Mouse (Mus musculus) neural tube, embryonic 14.5 days (tissue): Measurements from ENCODE around the gene Taar3. TPM values are rescaled to one million over a fixed set of nuclear protein-coding genes. Genes with fewer than 3 reads are reported as not detected.

Experiments
- ATAC-seq: fragments of 200-750 bp; cut with Nextera tagmentation; 2 replicates; pipeline ENCODE4 v1.8.0; 2017; ENCODE audit warnings: low read depth, mild to moderate bottlenecking, moderate TSS enrichment, moderate library complexity
- H3K27ac ChIP-seq: fragments of 300-500 bp; sonication (generic); 2 replicates; pipeline ENCODE4 v1.5.1; 2014; ENCODE audit warnings: low read depth, mild to moderate bottlenecking, control low read depth, low read length, moderate library complexity, mixed read lengths
- H3K27me3 ChIP-seq: fragments of 300-500 bp; sonication (generic); 2 replicates; pipeline ENCODE4 v1.6.1; 2014; ENCODE audit warnings: low read length; ENCODE audit not compliant: control insufficient read depth, insufficient read depth
- H3K36me3 ChIP-seq: fragments of 300-500 bp; sonication (generic); 2 replicates; pipeline ENCODE4 v1.6.1; 2014; ENCODE audit warnings: low read length, mixed read lengths; ENCODE audit not compliant: control insufficient read depth, insufficient read depth
- H3K4me1 ChIP-seq: fragments of 300-500 bp; sonication (generic); 2 replicates; pipeline ENCODE4 v1.6.1; 2014; ENCODE audit warnings: low read length; ENCODE audit not compliant: control insufficient read depth, insufficient read depth
- H3K4me2 ChIP-seq: fragments of 300-500 bp; sonication (generic); 2 replicates; pipeline ENCODE4 v1.6.1; 2014; ENCODE audit warnings: mild to moderate bottlenecking, low read depth, low read length, control low read depth
- H3K4me3 ChIP-seq: fragments of 300-500 bp; sonication (generic); 2 replicates; pipeline ENCODE4 v1.5.1; 2014; ENCODE audit warnings: low read depth, low read length, control low read depth, mixed read lengths
- H3K9ac ChIP-seq: fragments of 300-500 bp; sonication (generic); replicated peaks from 2 replicates; pipeline ENCODE4 v1.6.1; 2014; ENCODE audit warnings: low read depth, mild to moderate bottlenecking, control low read depth, low read length, mixed read lengths
- H3K9me3 ChIP-seq: fragments of 300-500 bp; sonication (generic); 2 replicates; pipeline ENCODE4 v1.6.1; 2016; ENCODE audit warnings: low read length; ENCODE audit not compliant: control insufficient read depth
- WGBS: fragments of 180-500 bp; shearing (Covaris S2); extraction: QIAGEN DNeasy Blood & Tissue Kit; methylation state at CpG from one replicate; pipeline ENCODE4 v1.1.7; 2014; 5-methylcytosine and 5-hydroxymethylcytosine counted together
- polyA plus RNA-seq: library from polyadenylated mRNA; unstranded; fragments of >200 nt; fragmentation: Nextera tagmentation; extraction: Ambion mirVana; gene quantifications from 2 replicates; pipeline ENCODE4 v1.2.1, GENCODE M21; 2014

The Taar3 gene
- polyA plus RNA-seq, 1 experiment from 2014 or later: not detected

DNA sequence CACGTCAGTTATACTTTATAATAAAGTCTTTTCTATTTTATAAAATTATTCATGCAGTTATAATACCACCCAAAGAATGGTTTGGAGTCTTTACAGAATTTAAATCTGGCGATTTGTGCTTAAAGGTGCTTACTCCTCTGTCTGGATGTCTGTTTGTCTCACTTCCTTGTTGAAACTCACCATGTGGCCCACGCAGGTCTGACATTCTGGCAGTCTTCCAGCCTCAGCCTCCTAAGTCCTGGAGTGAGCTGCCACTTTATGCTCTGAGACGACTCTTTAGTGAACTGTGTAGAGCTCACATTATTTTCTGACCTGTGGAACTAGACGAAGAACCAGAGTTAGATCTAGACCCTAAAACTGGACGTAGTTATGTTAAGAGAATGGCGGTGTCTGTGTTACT lies 1.3 kb upstream of the Taar3 start:
- H3K9ac ChIP-seq: no peak overlapping the region

DNA sequence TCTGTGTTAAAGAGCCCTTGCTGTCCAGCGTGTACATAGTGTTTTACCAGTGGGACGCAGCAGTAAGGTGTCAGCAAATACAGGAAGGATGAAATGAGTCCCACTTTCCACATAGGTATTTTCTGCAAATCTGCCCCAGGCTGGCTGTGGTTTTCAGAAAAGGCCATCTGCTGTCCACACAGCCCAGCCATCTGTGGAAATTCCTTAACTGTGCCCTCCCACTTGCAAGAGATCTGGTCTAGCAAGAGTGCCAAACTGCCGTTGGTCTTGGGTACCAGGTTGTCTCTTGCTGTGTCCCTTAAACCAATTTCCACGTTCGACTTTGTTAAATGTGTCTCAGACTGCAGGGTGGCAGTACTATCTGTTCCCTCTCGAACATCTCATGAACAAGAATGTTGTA lies 2.4 kb downstream of the Taar3 start:
- Histone ChIP-seq H3K36me3 (no peaks in the 10 kb centered on the region), H3K9me3 (no peaks in the 10 kb centered on the region), H3K4me2 (no peak overlapping the region), H3K4me3 (no peak overlapping the region), H3K27ac (no peak overlapping the region), H3K4me1 (no peaks in the 10 kb centered on the region), H3K9ac (no peak overlapping the region), H3K27me3 (no peaks in the 10 kb centered on the region)
- WGBS: 85% methylated on average over 6 of the region's 6 CpGs
- ATAC-seq: no peak

More for the DNA sequence above, 1.3 kb upstream of the Taar3 start:
- H3K27me3 ChIP-seq: no peaks in the 10 kb centered on the region
- no peaks in the 10 kb centered on the region for H3K9me3 ChIP-seq
- 74% methylated on average over 7 of the region's 7 CpGs for WGBS
- no peak overlapping the region for H3K4me2 ChIP-seq
- ATAC-seq: no peak
- H3K4me1 ChIP-seq: no peaks in the 10 kb centered on the region
- no peak overlapping the region for H3K27ac ChIP-seq
- H3K36me3 ChIP-seq: no peaks in the 10 kb centered on the region
- H3K4me3 ChIP-seq: no peak overlapping the region

DNA sequence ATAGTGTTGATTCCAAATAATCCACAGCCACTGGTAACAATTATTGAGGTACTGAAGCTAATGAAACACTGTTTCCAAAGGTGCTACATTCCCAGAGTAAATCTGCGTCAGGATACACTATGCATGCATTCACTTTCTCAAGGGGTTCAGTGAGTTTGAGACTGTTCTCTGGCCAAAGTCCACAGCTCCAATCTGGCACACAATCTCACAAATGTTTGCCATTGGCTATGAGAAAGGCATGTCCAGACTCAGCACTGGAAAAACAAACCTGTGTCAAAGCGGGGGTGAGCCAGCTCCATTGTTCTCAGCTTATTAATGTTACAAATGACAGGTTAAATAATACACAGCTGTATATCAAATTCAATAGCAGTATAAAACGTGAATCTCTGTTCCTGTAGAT lies 9.7 kb downstream of the Taar3 start:
- ATAC-seq: no peak
- Histone ChIP-seq H3K4me1 (no peaks in the 10 kb centered on the region), H3K9me3 (no peaks in the 10 kb centered on the region), H3K27ac (no peak overlapping the region), H3K9ac (no peak overlapping the region), H3K4me3 (no peak overlapping the region), H3K36me3 (no peaks in the 10 kb centered on the region), H3K4me2 (no peak overlapping the region), H3K27me3 (no peaks in the 10 kb centered on the region)
- WGBS: 71% methylated on average over 3 of the region's 3 CpGs

DNA sequence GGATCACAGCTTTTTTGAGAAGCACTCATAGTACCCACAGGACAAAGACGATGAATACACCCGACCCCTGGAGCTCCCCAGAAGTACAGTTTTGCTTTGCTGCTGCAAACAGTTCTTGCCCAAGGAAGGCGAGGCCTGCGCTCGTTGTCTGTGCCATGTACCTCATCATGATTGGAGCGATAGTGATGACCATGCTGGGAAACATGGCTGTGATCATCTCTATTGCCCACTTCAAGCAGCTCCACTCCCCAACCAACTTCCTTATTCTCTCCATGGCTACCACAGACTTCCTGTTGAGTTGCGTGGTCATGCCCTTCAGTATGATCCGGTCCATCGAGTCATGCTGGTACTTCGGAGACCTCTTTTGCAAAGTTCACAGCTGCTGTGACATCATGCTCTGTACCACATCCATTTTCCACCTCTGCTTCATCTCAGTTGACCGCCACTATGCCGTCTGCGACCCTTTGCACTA lies 11.1 kb downstream of the Taar3 start, which contains the start of gene Taar4:
Gene Taar4, plus strand, starts transcription at position 51 of the 472 bp plus-strand sequence.
- ATAC-seq: no peak
- no peaks in the 10 kb centered on the region for H3K27me3 ChIP-seq
- WGBS: 91% methylated on average over 13 of the region's 13 CpGs
- H3K27ac ChIP-seq: no peak within 1 kb of the TSS
- H3K9ac ChIP-seq: no peak within 1 kb of the TSS
- H3K4me2 ChIP-seq: no peak within 1 kb of the TSS
- H3K4me3 ChIP-seq: no peak within 1 kb of the TSS
- no peaks in the 10 kb centered on the region for H3K36me3 ChIP-seq
- no peaks in the 10 kb centered on the region for H3K4me1 ChIP-seq
- H3K9me3 ChIP-seq: no peaks in the 10 kb centered on the region

- no peak overlapping the region for H3K4me2 ChIP-seq
- no peaks in the 10 kb centered on the region for H3K36me3 ChIP-seq
- no peaks in the 10 kb centered on the region for H3K4me1 ChIP-seq
- no peak overlapping the region for H3K27ac ChIP-seq
- no peak for ATAC-seq
- 58% methylated on average over 3 of the region's 3 CpGs for WGBS
- no peaks in the 10 kb centered on the region for H3K27me3 ChIP-seq
- H3K9me3 ChIP-seq: no peaks in the 10 kb centered on the region
- no peak overlapping the region for H3K9ac ChIP-seq
- no peak overlapping the region for H3K4me3 ChIP-seq
Observed at GRCm38 (mm10) chr10:23963444-23963843, 14.1 kb downstream of the Taar3 start.

DNA sequence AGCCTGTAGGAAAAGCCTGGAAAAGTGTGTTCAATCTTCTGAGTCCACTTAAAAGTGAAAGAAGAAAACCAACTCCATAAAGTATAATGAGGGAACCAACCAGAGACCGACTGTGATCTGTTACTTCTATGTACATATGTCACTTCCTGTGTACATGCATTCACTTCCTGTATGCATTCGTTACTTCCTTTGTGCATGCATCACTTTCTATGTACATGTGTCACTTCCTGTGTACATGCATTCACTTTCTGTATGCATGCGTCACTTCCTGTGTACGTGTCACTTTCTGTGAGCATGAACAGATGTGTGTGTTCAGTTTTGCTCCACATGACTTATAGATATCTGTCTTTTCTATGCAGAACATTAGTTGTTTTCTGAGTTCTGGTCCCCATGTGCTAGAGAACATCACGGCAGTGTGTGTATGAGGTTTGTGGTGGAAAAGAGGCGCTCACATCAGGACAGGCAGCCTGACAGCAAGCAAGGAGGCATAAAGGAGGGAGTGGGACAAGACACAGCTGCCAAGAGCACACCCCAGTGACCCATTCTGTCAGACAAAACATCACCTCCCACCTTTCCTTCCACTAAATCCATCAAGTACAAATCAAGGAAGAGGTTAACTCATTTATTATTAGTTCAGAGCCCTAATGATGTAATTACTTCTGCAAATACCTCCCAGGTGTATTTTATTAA lies 15.7 kb downstream of the Taar3 start:
- Histone ChIP-seq H3K4me1 (no peaks in the 10 kb centered on the region), H3K4me2 (no peak overlapping the region), H3K9ac (no peak overlapping the region), H3K9me3 (no peaks in the 10 kb centered on the region), H3K4me3 (no peak overlapping the region), H3K36me3 (no peaks in the 10 kb centered on the region), H3K27ac (no peak overlapping the region), H3K27me3 (no peaks in the 10 kb centered on the region)
- WGBS: 90% methylated on average over 6 of the region's 6 CpGs
- ATAC-seq: no peak

DNA sequence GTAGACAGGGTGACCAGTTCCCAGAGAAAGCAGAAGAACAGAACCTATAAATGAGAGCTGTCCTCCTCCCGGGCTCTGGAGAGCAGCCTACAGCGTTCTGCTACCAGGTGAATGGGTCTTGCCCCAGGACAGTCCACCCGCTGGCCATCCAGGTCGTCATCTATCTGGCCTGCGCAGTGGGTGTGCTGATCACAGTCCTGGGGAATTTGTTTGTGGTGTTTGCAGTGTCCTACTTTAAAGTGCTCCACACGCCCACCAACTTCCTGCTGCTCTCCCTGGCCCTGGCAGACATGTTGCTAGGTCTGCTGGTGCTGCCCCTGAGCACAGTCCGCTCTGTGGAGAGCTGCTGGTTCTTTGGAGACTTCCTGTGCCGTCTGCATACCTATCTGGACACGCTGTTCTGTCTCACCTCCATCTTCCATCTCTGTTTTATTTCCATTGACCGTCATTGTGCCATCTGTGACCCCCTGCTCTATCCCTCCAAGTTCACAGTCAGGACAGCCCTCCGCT lies 21.4 kb downstream of the Taar3 start, which contains the start of gene Taar5:
Gene Taar5, plus strand, starts transcription at position 51 of the 510 bp plus-strand sequence.
- ATAC-seq: no peak
- no peak within 1 kb of the TSS for H3K4me3 ChIP-seq
- no peaks in the 10 kb centered on the region for H3K9me3 ChIP-seq
- no peaks in the 10 kb centered on the region for H3K36me3 ChIP-seq
- no peak within 1 kb of the TSS for H3K9ac ChIP-seq
- no peak within 1 kb of the TSS for H3K27ac ChIP-seq
- H3K4me1 ChIP-seq: no peaks in the 10 kb centered on the region
- no peak within 1 kb of the TSS for H3K4me2 ChIP-seq
- WGBS: 96% methylated on average over 11 of the region's 11 CpGs
- H3K27me3 ChIP-seq: no peaks in the 10 kb centered on the region

DNA sequence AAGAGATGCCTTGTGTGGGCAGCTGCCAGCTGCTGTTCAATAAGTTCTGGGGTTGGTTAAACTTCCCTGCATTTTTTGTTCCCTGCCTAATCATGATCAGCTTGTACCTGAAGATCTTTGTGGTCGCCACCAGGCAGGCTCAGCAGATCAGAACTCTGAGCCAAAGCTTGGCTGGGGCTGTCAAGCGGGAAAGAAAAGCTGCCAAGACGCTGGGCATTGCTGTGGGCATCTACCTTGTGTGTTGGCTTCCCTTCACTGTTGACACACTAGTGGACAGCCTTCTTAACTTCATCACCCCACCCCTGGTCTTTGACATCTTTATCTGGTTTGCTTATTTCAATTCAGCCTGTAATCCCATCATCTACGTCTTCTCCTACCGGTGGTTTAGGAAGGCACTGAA lies 21.9 kb downstream of the Taar3 start:
- Histone ChIP-seq H3K9ac (no peak overlapping the region), H3K27ac (no peak overlapping the region), H3K36me3 (no peaks in the 10 kb centered on the region), H3K4me3 (no peak overlapping the region), H3K27me3 (no peaks in the 10 kb centered on the region), H3K4me2 (no peak overlapping the region), H3K4me1 (no peaks in the 10 kb centered on the region), H3K9me3 (no peaks in the 10 kb centered on the region)
- no peak for ATAC-seq
- WGBS: 89% methylated on average over 5 of the region's 5 CpGs

DNA sequence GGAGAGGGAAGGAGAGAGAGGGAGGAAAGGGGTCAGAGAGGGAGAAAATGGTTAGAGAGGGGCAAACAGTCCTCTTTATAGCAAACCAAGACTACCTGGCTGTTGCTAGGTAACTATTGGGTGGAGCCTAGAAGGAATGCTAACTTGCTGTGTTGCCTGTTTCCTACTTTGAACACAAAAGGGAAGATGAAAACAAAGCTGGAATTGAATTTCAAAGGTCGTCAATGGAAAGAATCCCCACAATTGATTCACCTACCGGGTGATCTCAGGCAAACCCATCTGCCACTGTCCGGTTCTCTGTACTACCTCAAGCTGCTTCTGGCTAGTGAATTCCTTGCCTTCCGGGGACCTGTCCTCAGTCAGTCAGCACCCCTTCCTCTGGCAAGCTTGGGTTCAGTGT lies 28.6 kb downstream of the Taar3 start:
- Histone ChIP-seq H3K9me3 (no peaks in the 10 kb centered on the region), H3K9ac (no peak overlapping the region), H3K27ac (no peak overlapping the region), H3K36me3 (no peaks in the 10 kb centered on the region), H3K4me3 (no peak overlapping the region), H3K4me2 (no peak overlapping the region), H3K27me3 (no peaks in the 10 kb centered on the region), H3K4me1 (no peaks in the 10 kb centered on the region)
- 40% methylated on average over 4 of the region's 4 CpGs for WGBS
- ATAC-seq: no peak
